Mouse (Mus musculus) layer of hippocampus, postnatal 10 days (tissue): ENCODE results near the gene Tasp1. TPM values are rescaled to one million over a fixed set of nuclear protein-coding genes. Genes with fewer than 3 reads are reported as not detected.
"Not testable (repeated sequence)": the region's sequence is repeated elsewhere in the genome, so short reads cannot be mapped to it uniquely, and the experiment has no call there.

Experiments used
- DNase-seq, 2 experiments: peaks; one replicate each; pipeline ENCODE4 v3.0.0; 2021; ENCODE audit warnings: low spot score in 2 of 2
- total RNA-seq, 2 experiments: library from RNA; stranded (reverse); gene quantifications; 2 replicates each; pipeline ENCODE4 v1.2.3; 2021

The Tasp1 gene
- total RNA-seq, 2 experiments from 2014 or later: 29.0 to 33.6 TPM

- DNase-seq: no peak
Measured at GRCm38 (mm10) chr2:139891405-139892089, 175.1 kb downstream of the Tasp1 start.

GRCm38 (mm10) chr2:139884264-139884637, 182.4 kb downstream of the Tasp1 start:
- DNase-seq: no peak

- DNase-seq: peak; percentile 41 to 54
Measured at GRCm38 (mm10) chr2:139883581-139884263, 182.9 kb downstream of the Tasp1 start.

- DNase-seq: no peak
Measured at GRCm38 (mm10) chr2:139878052-139878621, 188.5 kb downstream of the Tasp1 start.

- no peak for DNase-seq
Measured at GRCm38 (mm10) chr2:139875876-139876275, 190.7 kb downstream of the Tasp1 start.

GRCm38 (mm10) chr2:139874173-139874572, 192.4 kb downstream of the Tasp1 start:
- DNase-seq: no peak

GRCm38 (mm10) chr2:139873762-139874161, 192.8 kb downstream of the Tasp1 start:
- DNase-seq: no peak

- DNase-seq: not testable (repeated sequence)
Measured at GRCm38 (mm10) chr2:139869071-139869470, 197.5 kb downstream of the Tasp1 start.

GRCm38 (mm10) chr2:139863396-139863795, 203.2 kb downstream of the Tasp1 start:
- not testable (repeated sequence) for DNase-seq

GRCm38 (mm10) chr2:139860133-139860494, 206.5 kb downstream of the Tasp1 start:
- no peak for DNase-seq

GRCm38 (mm10) chr2:139859424-139860132, 207.0 kb downstream of the Tasp1 start:
- DNase-seq: no peak

GRCm38 (mm10) chr2:139849621-139850020, 217.0 kb downstream of the Tasp1 start:
- no peak for DNase-seq

GRCm38 (mm10) chr2:139841359-139841758, 225.2 kb downstream of the Tasp1 start:
- DNase-seq: no peak

- no peak for DNase-seq
Measured at GRCm38 (mm10) chr2:139840941-139841340, 225.7 kb downstream of the Tasp1 start.

GRCm38 (mm10) chr2:139821589-139822378, 244.8 kb downstream of the Tasp1 start:
- DNase-seq: no peak

GRCm38 (mm10) chr2:139817275-139817674, 249.3 kb downstream of the Tasp1 start:
- no peak for DNase-seq

- DNase-seq: no peak
Measured at GRCm38 (mm10) chr2:139807887-139808286, 258.7 kb downstream of the Tasp1 start.

GRCm38 (mm10) chr2:139804041-139804440, 262.6 kb downstream of the Tasp1 start:
- DNase-seq: no peak

- DNase-seq: no peak
Measured at GRCm38 (mm10) chr2:139792345-139793120, 274.1 kb downstream of the Tasp1 start.

- DNase-seq: no peak
Measured at GRCm38 (mm10) chr2:139788658-139789057, 277.9 kb downstream of the Tasp1 start.
